Mouse (Mus musculus): ENCODE measurements around the gene Rac3.
"Not testable (repeated sequence)": the region's sequence is repeated elsewhere in the genome, so short reads cannot be mapped to it uniquely, and the experiment has no call there.

Gene Rac3

DNA sequence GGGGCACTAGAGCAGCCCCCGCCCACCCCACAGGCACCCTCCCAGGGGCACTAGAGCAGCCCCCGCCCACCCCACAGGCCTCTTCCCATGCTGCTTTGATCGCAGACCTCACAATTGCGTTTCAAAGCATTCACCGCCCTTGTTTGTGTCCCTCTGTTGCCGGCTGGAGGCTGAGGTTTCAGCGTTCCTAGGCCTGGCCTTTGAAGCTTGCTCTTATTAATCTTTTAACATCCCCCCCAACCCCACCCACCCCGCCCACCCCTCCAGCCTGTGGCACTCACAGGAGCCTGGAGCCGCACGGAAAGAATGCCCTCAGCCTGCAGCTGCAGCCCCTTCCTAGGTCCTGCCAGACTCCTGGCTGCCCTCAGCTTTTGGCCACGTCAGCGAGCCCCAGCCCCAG is 14.0 kb upstream of the Rac3 start:
- DNase-seq, result no peak

DNA sequence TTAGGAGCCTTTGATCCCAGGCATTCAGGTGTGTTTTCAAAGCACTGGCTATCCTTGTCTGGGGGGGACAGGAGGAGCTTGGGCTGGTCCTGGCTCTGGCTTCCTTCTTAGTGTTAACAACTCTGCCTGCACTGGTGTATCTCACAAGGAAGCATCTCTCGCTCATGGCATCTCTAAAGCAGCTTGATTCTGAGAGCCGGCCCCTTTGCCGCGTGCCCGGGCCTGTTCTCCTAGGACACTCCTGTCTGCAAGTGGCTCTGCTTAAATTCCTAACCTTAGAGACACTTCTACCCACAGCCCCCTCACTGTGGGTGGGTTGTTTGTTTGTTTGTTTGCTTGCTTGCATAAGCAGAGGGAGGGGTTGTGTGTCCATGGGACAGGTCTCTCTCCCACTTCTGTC is 13.3 kb upstream of the Rac3 start:
- DNase-seq, result no peak

DNA sequence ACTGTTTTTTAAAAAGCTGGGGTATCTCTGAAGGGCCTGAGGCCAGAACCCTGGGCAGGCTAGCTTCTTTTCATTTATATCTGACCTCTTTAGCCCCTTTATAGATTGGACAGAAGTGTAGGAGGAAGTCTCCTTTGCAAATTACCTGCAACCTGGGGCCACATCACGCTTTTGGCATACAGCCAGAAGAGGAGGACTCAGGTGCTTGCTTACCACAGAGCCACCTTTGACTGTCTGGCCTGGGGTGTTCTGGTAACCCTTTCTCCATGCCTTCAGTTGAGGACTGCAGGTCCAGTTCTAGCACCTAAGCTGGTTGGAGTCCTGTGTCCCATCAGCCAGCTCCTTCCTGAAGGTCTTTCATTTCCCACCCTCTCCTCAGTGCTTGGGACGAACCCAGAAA is 11.7 kb upstream of the Rac3 start:
- no peak for DNase-seq

DNA sequence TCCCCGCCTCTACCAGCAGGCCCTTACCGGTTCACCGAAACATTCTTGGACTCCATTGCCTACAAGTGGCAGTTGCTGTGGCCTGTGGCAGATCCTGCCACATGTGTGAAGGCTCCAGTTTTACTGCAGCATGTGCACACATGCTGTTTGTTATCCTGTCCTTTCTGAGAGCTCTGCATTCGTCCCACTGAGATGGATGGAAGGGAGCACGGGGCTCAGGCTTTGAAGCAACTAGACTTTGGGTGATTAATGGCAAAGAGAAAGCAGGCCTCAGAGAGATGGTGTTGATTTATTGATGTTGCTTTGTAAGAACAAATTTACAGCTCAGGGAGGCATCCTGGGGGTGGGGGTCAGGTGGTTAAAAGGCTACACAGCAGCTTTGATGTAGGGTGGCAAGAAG is 10.6 kb upstream of the Rac3 start:
- no peak for DNase-seq

DNA sequence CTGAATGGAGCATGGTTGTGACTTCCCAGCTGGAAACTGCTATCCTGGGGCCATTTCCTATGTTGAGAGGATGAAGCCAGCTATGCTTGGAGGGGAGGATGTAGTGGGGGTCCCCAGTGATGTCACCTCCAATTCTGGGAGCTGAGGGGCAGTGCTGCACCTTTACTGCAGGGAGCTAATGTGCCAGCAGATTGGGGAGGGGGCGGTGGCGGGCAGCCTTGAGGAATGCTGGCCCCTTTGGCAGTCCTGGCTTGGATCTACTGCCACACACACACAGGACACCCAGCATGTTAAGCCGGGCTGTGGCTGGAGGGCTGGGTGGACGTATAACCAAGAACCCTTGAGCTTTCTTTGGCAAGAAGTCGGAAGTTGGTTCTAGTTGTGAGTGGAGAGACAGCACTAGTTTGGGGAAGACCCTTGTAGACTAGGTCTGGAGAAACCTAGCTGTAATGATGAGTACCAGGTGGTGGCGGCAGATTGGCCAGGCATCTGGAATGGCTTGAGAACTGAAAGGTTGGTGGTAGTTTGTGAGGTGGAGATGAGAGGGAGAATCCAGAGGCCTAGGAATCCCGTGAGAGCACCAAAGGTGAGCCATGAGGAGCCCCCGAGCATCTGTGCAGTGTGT is 9.2 kb upstream of the Rac3 start:
- DNase-seq, result no peak

DNA sequence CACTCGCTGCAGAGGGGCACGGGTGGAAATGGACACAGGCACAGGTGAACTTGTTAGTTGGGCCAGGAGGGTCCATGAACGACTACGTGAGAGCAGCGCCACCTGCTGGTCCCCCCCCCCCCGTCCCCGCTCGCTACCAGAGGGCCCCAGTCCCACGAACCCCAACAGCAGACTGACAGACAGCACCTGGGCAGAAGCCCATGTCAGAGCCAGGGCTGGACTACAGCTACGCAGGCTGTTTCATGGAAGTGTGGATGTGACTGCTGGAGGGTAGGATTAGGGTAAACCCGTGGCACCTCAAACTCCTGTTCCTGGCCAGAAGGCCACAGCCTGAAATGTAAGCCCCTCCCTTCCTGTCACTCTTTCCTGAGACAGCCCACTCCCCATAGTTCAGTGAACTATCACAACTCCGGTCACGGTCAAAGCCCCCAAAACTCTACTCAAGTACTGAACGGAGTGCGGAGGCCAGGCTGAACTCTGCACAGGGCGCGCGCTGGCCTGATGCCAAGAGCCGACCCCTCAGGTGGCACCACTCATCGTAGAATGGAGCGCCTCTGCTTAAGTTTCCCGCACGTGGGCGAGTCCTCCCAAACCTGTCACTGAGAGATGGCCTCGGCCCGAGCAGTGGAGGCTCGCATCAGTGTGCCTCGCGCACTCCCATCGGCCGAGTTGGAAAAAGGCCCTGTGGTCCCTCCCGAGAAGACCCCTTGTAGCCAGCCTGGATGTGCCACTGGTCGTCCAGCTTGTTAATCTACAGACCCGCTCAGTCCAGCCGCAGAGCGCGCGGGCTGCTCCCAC is 8.3 kb upstream of the Rac3 start:
- peak; percentile 63 for DNase-seq

DNA sequence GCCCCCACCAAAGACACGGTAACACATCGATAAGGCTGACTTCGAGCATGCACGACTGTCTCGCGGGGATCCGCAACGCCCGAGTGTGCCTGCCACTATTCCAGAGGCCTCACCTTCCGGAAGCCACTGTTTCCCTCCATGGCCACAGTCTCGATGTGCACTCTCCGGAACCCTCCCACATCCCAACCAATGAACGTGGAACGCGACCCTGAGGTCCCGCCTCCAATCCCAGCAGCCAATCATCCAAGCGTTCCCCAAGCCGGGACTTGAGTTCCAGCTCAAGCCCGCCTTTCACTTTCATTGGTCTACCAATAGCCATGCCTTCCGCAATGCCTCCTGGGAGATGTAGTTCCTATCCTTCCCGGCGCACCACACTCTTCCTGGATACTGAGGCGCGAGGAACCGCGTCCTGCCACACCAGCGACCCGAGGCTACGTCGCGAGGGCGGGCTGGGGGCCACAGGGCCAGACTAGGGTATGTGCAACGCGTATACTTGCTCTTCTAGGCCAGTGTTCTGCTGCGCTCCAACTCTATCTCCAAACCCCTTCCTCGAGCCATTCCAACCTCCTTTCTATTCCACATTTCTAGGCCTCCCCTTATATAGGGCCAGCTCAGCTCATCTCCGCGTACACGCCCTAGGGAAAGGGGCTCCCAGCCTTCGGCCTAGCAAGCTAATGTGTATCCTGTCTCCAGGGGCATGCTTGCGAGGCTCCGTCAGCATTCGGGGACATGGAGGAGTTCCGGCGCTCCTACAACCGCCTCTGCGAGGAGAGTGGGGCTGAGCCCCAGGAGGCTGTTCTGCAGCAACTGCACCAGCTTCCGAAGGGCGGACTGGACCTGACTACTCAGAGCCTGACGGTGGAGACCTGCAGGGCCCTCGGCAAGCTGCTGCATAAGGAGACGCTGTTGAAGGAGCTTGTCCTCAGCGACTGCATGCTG is 7.4 kb upstream of the Rac3 start, which contains the start of the genes Cenpx and Lrrc45:
Gene Cenpx, minus strand, starts transcription at position 159 of the 939 bp plus-strand sequence.
Gene Lrrc45, plus strand, starts transcription at position 346 of the 939 bp plus-strand sequence.
- peak; percentile 89 for DNase-seq

DNA sequence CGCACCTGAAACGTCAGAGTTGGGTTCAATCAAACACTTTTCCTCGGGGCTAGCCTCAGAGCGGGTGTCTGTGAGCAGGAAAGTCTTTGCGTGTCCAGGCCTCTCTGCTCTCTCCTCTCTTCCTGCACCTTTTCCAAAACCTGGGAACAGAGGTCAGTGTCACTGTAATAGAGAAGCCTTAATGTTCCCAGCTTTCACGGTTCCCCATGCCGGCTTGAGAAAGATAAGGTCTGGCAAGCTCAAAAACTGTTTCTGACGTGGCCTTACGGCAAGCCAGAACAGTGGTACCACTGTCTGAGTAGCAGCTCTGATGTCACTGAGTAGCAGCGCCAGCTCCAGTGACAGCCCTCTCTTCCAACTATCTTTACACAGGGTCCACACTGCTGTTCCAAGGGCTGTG is 6.7 kb upstream of the Rac3 start:
- no peak for DNase-seq

DNA sequence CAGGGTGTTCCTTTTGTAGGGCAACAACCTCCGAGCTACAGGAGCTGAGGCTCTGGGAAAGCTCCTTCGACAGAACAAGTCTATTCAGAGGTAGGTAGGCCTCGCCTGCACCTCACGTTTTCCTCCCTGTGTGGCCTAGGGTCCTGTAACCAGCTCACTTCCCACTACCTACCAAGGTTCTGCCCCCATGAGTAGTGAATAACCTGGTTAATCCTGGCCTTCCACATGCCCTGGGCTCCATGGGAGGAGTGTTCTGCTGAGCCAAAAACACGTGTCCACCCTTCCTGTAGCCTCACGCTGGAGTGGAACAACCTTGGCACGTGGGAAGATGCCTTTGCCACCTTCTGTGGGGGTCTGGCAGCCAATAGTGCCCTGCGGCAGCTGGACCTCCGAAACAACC is 6.1 kb upstream of the Rac3 start:
- DNase-seq, result no peak

DNA sequence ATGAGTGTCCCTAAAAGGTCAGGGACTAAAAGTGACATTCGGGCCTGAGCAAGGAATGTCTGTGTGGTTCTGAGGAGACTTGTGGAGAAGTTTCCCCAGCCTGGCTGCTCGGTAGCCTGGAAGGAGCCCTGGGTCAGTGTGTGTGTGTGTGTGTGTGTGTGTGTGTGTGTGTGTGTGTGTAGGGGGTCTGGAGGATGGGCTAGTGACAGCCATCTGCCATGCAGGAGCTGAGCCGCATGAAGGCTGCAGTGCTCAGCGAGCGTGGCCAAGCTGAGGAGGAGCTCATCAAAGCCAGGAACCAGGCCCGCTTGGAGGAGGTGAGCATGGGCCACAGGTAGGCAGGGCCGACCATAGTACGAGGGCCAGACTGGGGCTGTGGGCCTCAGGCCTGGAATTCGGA is 2.0 kb upstream of the Rac3 start:
- no peak for DNase-seq

DNA sequence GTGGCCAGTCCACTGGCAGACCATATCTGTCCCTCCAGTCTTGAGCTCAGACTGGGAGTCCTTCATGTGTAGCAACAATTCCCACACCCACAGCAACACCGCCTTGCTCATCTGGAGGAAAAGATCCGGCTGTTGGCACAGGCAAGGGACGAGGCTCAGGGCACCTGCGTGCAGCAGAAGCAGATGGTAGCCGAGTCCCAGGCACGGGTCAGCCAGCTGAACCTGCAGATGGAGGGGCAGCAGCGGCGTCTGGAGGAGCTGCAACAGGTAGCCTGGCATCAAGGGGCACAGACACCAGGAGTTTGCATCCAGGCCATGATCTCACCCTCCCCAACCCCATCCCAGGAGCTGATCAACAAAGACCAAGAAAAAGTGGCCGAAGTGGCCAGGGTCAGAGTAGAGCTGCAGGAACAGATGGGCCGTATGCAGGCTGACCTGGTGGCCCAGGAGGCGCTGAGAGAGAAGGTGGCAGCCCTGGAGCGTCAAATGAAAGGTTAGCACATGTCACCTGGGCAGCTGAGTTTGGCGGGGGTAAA is 1.4 kb upstream of the Rac3 start:
- no peak for DNase-seq

DNA sequence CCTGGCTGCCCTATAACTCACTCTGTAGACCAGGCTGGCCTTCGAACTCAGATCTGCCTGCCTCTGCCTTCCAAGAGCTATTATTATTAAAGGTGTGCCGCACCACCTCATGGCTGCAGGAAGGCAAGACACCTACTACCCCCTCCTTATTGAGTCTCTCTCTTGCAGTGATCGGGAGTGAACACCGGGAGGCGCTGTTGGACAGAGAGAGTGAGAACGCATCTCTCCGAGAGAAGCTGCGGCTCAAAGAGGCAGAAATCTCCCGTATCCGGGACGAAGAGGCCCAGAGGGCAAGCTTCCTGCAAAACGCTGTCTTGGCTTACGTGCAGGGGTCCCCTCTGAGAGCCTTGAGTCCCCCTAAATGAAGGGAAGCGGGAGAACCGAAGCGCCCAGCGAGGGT is 820 bp upstream of the Rac3 start:
- DNase-seq, result peak; percentile 98

DNA sequence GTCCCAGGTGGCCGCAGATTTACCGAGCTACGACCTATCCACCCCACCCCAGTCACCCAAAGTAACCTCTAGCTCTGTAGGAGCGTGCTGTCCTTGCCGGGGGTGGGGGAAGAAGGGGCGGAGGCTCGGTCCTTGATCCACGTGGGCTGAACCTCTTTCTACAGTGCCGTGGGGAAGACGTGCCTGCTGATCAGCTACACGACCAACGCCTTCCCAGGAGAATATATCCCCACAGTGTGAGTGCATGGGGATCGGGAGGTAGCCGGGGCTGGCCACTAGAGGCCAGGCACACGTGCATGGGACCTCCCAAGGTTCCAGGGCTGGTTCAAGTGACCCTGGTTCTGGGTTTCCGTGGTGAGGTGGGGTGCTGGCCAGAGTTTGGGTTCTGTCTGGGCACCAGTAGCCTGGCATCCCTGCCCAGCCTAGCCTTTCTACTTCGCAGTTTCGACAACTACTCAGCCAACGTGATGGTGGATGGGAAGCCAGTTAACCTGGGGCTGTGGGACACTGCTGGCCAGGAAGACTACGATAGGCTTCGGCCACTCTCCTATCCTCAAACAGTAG is 879 bp downstream of the Rac3 start:
- peak; percentile 46 for DNase-seq

DNA sequence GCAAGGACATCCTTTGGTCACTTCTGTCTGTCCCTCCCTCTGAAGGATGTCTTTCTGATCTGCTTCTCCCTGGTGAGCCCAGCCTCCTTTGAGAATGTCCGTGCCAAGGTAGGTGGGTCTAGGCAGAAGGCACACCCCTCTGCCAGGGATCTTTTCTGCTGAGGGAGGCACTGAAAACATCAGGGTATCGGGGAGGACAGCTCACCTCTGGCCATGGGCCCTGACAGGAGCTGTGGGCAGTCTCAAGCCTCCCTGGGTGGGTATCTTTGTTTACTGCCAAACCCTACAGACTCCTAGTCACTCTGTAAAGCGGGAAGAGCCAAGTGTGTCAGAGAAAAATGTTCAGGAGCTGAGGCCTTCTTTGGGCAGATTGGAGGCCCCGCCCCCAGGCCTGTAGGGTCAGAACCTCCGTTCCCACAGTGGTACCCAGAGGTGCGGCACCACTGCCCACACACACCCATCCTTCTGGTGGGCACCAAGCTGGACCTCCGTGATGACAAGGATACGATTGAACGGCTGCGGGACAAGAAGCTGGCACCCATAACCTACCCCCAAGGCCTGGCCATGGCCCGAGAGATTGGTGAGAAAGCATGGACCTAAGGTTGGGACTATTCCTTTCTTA is 1.6 kb downstream of the Rac3 start:
- DNase-seq, result no peak

DNA sequence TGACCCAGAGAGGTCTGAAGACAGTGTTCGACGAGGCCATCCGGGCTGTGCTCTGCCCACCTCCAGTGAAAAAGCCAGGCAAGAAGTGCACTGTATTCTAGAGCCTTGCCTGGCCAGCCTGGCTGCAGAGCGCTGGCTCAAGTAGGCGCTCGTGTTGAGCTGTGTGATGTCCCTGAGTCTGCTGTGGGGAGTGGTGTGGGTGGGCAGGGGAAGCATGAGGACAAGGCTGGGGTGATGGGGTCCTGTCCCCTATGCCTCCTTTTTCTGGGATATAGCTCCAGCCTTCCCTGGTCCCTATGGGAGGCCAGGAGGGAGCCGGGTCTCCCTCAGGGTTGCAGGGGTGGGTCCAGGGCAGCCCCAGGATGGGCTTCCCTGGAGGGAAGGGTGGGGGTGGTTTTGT is 2.2 kb downstream of the Rac3 start:
- DNase-seq, result no peak

DNA sequence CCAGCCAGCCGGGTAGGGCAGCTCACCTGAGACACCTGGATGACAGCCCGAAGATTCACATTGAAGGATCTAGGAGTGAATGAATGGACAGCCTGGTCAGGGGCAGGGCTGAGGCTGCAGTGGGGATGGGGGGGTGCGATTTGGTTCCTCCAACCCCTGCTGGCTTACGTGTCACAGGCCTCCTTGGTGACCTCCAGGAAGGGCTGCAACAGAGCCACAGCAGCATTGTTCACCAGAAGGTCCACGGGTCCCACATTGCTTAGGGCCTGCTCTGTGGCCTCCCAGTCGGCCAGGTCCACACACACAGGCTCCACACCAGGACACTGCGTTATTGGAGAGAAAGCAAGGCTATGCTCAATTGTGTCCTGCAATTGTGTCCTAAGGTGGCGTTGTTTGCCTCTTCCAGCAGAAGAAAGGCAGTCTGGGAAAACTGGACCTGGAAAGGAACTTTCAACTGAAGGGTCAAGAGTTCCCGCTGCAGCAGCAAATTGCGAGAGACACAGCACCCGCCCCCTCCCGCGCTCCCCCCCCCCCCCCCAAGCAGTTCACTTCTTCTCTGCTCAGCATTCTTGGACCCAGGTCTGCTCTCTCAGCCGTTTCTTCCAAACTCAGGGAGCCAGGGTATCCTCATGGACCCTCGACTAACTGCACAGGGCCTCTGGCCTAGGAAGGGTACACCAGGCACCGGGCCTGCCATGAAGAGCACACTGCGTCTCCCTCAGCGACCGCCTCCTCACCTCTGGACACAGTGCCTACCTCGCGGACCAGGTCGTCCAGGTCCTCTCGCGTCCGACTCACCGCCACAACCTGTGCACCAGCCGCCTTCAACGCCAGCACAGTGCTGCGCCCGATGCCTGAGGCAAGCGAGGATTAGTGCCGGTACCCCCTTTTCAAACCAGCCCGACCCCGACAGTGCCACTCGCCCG is 5.2 kb downstream of the Rac3 start:
- no peak for DNase-seq

DNA sequence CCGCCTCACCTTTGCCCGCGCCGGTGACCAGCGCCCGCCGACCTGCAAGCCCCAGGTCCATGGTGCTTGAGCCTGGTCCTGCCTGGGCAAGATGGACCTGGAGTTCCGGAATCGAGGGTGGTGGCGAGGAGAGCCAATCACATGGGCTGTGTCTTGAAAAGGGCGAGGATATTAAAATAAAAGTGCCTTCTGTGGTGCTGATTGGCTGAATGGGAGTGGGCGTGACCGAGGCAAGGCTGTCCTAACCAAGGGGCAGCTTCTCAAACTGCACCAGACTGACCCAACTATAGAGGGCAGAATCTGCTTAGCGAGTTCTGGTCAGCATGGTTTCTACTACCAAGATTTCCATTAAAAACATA is 5.9 kb downstream of the Rac3 start, which contains the start of gene Dcxr:
Gene Dcxr, minus strand, starts transcription at position 113 of the 359 bp plus-strand sequence.
- DNase-seq, result peak; percentile 44

DNA sequence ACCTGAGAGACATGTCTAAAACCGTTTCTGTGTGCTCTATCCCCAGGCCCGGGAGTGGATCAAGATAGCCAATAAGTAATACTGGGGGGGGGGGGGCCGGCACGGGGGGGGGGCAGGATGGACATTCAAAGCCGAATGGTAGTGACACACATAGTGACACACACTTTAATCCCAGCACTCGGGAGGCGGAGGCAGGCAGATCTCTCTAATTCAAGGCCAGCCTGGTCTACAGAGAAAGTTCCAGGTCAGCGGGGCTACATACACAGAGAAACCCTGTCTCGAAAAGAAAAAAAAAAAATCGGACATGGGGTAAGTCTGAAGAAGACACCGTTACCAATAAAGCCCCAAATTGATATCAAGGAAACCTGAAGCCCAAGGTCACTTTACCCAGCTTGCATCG is 6.3 kb downstream of the Rac3 start:
- no peak for DNase-seq

DNA sequence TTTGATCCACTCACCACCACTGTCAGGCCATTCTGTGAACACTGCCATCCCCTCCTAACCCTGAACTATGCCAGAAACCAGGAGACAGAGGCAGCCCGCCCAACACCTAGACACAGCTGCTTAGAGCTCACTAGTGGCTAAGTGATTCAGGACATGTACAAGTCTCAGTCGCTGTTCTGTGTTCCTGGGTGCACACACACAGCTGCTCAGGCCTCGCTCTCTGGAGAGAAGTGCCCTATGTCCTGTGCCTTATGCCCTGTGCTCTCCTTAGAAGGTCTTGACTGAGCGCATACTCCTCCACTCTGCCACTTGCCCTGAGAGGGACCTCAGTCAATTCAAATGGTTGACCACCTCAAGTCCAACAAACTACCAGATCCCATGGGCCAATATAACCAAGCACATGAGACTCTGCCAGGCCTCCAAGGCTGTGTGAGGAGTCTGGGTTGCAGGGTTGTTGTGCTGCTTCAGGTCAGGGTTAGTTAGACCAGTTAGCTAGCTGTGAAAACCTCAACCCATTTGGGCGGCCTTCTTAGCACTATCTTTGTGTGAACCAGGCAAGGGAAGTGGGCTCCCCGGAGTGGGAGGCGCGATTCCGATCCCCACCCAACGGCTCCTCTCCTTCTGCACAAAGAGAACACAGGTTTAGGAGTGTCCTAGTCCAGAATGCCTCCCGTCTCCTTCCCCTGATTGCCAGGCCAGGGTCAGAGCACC is 7.4 kb downstream of the Rac3 start:
- no peak for DNase-seq

DNA sequence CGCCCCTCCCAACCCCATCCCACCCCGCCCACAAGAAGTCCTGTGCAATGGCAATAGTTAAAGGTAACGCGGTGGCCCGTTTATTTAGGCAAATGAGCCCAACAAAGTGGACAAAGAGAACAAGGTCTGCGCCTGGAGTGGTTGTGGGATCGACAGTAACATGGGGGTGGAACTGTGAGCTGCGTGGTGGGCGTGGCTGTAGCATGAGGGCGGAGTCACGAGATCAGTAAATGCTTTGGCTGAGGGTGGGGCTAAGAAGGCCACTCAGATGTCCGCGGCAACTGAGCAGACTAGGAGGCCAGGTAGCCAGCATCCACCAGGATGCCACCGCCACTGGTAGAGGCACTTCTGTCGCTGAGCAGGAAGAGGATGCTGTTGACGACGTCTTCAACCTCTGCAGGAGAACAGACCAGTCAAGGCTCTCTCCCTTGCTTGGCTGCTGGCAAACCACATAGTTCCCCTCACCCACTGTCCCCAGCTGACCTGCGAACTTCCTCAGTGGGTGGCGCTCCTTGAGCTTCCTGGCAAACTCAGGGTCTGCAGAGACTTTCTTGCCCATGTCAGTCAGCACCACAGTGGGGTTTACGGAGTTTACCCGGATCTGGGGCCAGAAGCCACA is 8.3 kb downstream of the Rac3 start:
- not testable (repeated sequence) for DNase-seq

Data from right cerebral cortex, postnatal 4 days (tissue).